Mouse (Mus musculus): ENCODE data around the gene Cartpt.
"Not testable (repeated sequence)": the region's sequence is repeated elsewhere in the genome, so short reads cannot be mapped to it uniquely, and the experiment has no call there.

Gene Cartpt

GRCm38 (mm10) chr13:99900965-99901364 lies at the start of gene Cartpt:
Cartpt (minus strand) TSS chr13:99901091.
- DNase-seq (ENCODE audit: low spot score in 2 of 2), result no peak

- peak in 1 of 2 experiments; percentile 21 for DNase-seq (ENCODE audit: low spot score in 2 of 2)
Measured at GRCm38 (mm10) chr13:99947417-99947816, 46.5 kb upstream of the Cartpt start.

- DNase-seq (ENCODE audit: low spot score in 2 of 2), result no peak
Measured at GRCm38 (mm10) chr13:99943525-99943924, 42.6 kb upstream of the Cartpt start.

GRCm38 (mm10) chr13:99940601-99941000 lies 39.7 kb upstream of the Cartpt start:
- DNase-seq (ENCODE audit: low spot score in 2 of 2), result peak; percentile 19 to 44

- DNase-seq (ENCODE audit: low spot score in 2 of 2), result no peak
Measured at GRCm38 (mm10) chr13:99939320-99939671, 38.4 kb upstream of the Cartpt start.

GRCm38 (mm10) chr13:99938606-99939319 lies 37.9 kb upstream of the Cartpt start:
- no peak for DNase-seq (ENCODE audit: low spot score in 2 of 2)

GRCm38 (mm10) chr13:99937741-99938140 lies 36.9 kb upstream of the Cartpt start:
- no peak for DNase-seq (ENCODE audit: low spot score in 2 of 2)

GRCm38 (mm10) chr13:99932406-99932805 lies 31.5 kb upstream of the Cartpt start:
- no peak for DNase-seq (ENCODE audit: low spot score in 2 of 2)

GRCm38 (mm10) chr13:99931502-99931901 lies 30.6 kb upstream of the Cartpt start:
- no peak for DNase-seq (ENCODE audit: low spot score in 2 of 2)

GRCm38 (mm10) chr13:99926249-99926648 lies 25.4 kb upstream of the Cartpt start:
- DNase-seq (ENCODE audit: low spot score in 2 of 2), result no peak

GRCm38 (mm10) chr13:99915632-99916031 lies 14.7 kb upstream of the Cartpt start:
- DNase-seq (ENCODE audit: low spot score in 2 of 2), result no peak

GRCm38 (mm10) chr13:99900557-99900892 lies 366 bp downstream of the Cartpt start:
- DNase-seq (ENCODE audit: low spot score in 2 of 2), result peak; percentile 4 to 5

GRCm38 (mm10) chr13:99899670-99900556 lies 978 bp downstream of the Cartpt start:
- peak in 1 of 2 experiments; percentile 18 for DNase-seq (ENCODE audit: low spot score in 2 of 2)

- no peak for DNase-seq (ENCODE audit: low spot score in 2 of 2)
Measured at GRCm38 (mm10) chr13:99898816-99899215, 2.1 kb downstream of the Cartpt start.

GRCm38 (mm10) chr13:99885636-99886035 lies 15.3 kb downstream of the Cartpt start:
- no peak for DNase-seq (ENCODE audit: low spot score in 2 of 2)

GRCm38 (mm10) chr13:99881774-99882173 lies 19.1 kb downstream of the Cartpt start:
- DNase-seq (ENCODE audit: low spot score in 2 of 2), result not testable (repeated sequence)

- DNase-seq (ENCODE audit: low spot score in 2 of 2), result no peak
Measured at GRCm38 (mm10) chr13:99879696-99880095, 21.2 kb downstream of the Cartpt start.

- DNase-seq (ENCODE audit: low spot score in 2 of 2), result no peak
Measured at GRCm38 (mm10) chr13:99872059-99872458, 28.8 kb downstream of the Cartpt start.

GRCm38 (mm10) chr13:99868438-99868837 lies 32.5 kb downstream of the Cartpt start:
- no peak for DNase-seq (ENCODE audit: low spot score in 2 of 2)

GRCm38 (mm10) chr13:99864331-99864730 lies 36.6 kb downstream of the Cartpt start:
- DNase-seq (ENCODE audit: low spot score in 2 of 2), result no peak

- DNase-seq (ENCODE audit: low spot score in 2 of 2), result no peak
Measured at GRCm38 (mm10) chr13:99860670-99861069, 40.2 kb downstream of the Cartpt start.

- DNase-seq (ENCODE audit: low spot score in 2 of 2), result peak; percentile 42 to 69
Measured at GRCm38 (mm10) chr13:99859082-99859481, 41.8 kb downstream of the Cartpt start.

GRCm38 (mm10) chr13:99857879-99858278 lies 43.0 kb downstream of the Cartpt start:
- DNase-seq (ENCODE audit: low spot score in 2 of 2), result no peak

Measured in frontal cortex, postnatal 36 days (tissue).